Mouse (Mus musculus): ENCODE results near the gene Ptpn1.

The Ptpn1 gene

GRCm38 (mm10) chr2:167931985-167932726 lies at the start of gene Ptpn1:
Ptpn1 (plus strand) TSS chr2:167932057.
- DNase-seq = peak; percentile 97 to 99

GRCm38 (mm10) chr2:167886485-167886884 lies 45.4 kb upstream of the Ptpn1 start:
- no peak for DNase-seq

GRCm38 (mm10) chr2:167887516-167888347 lies 44.1 kb upstream of the Ptpn1 start:
- peak; percentile 84 to 88 for DNase-seq

- no peak for DNase-seq
Measured at GRCm38 (mm10) chr2:167888834-167889233, 43.0 kb upstream of the Ptpn1 start.

- no peak for DNase-seq
Measured at GRCm38 (mm10) chr2:167889886-167890285, 42.0 kb upstream of the Ptpn1 start.

- DNase-seq = peak; percentile 70 to 82
Measured at GRCm38 (mm10) chr2:167891908-167892307, 39.9 kb upstream of the Ptpn1 start.

GRCm38 (mm10) chr2:167893680-167894079 lies 38.2 kb upstream of the Ptpn1 start:
- DNase-seq = no peak

DNA sequence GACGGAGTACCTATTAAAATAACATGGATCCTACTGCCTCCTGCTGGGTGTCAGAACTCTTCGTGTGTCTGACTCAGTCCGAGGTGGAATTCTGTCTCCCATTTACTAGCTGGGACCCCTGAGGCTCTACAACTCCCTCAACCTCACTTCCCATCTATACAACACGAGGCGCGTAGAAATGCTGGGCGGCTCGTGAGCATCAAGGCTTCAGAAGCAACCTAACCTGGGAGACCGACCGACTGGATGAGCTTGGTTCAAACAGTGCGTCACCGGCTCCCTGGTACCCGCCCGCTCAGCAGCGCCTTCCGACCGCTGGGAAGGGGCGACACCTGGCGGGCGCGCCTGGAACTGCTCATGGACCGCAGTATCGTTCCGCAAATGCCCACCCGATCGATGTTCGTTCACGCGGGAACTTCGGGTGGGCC lies 36.9 kb upstream of the Ptpn1 start:
- DNase-seq = peak; percentile 85 to 87

- no peak for DNase-seq
Measured at GRCm38 (mm10) chr2:167897896-167898295, 34.0 kb upstream of the Ptpn1 start.

- peak in 1 of 2 experiments; percentile 38 for DNase-seq
Measured at GRCm38 (mm10) chr2:167899989-167900421, 31.9 kb upstream of the Ptpn1 start.

DNA sequence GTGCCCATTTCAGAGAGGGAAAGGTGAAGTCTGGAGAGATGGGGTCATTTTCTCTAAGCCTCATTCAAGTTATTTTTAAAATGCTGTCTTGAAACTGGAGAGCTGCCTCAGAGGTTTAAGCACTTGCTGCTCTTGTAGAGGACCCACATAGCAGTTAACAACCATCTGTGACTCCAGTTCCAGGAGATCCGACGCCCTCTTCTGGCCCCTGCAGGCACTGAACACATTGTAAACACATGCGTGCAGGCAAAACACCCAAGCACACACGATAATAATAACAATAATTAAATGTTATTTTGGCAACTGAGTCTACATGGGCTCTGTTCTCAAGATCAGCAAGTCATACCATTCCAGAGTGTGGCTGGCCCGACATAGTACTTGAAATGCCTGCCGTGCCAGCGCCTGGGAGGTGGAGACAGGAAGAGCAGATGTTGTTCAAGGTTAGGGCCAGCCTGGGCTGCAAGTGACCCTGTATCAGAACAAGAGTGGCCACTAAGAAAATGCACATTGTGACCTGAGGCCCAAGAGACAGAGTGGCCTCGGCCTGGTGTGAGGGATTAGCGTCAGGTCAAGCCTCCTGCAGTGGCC lies 29.6 kb upstream of the Ptpn1 start:
- no peak for DNase-seq

GRCm38 (mm10) chr2:167903242-167903952 lies 28.5 kb upstream of the Ptpn1 start:
- DNase-seq = peak in 1 of 2 experiments; percentile 34

- peak in 1 of 2 experiments; percentile 31 for DNase-seq
Measured at GRCm38 (mm10) chr2:167904621-167905367, 27.1 kb upstream of the Ptpn1 start.

- DNase-seq = peak in 1 of 2 experiments; percentile 33
Measured at GRCm38 (mm10) chr2:167905561-167905960, 26.3 kb upstream of the Ptpn1 start.

GRCm38 (mm10) chr2:167906729-167907128 lies 25.1 kb upstream of the Ptpn1 start:
- no peak for DNase-seq

DNA sequence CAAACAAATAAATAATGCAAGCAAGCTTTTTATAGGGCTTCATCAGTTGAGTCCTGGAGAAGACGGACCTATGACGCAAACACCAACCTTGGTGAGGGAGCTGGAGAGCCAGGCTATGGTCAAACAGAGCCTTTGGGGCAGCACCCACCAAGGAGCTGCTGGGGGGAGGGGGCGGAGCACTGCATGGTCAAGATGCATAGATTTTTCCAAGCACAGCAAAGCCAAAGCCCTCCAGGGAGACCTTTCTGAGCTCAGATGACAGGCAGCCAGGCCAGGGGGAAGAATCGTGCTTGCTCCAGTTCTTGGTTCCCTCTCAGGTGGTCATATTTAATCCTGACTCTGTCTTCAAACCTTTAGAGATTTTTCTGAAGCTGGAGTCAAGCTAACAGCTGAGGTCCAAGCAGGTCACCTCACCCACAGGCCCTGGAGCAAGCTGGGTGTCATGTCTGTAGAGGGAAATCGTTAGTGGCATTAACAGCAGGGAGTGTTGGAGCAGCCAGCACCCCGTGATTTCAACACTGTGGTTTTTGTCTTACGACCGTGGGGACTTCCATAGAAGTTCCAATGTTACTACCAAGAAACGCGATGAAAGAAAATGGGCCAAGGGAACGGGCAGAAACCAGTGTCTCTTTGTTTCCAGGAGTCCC lies 22.2 kb upstream of the Ptpn1 start:
- DNase-seq = no peak

DNA sequence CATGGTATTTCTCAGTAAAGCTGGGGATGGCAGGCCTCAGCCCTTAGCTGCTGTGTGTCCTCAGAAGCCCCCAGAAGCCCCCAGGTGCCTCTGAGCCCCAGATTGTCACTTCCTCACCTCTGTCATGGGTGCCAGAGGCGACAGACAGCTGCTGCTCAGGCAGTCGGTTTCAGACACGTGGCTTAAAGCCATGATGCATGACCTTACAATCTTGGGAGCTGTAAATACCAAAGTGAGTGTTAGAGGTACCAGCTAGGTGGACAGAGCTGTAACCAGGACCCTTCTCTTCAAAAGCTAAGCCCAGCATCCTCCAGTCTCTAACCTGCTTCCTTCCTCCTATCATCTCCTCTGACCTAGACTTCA lies 21.7 kb upstream of the Ptpn1 start:
- DNase-seq = no peak

DNA sequence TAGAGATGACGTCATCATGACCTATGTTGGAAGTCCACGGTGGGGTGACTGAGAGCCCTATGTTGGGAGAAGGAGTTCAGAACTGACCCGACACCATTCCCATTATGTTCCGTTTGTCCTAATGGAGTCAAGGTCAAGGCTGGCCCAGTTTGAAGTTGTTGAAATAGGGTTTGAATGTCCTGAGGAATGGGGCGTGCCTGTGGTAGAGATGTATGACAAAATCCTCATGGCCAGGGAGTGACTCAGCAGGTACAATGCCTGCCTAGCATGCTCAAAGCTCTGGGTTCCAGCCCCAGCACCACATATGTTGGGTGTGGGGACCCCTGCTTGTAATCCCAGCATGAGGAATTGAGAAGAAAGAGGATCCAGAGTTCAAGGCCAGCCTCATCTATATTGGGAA lies 20.3 kb upstream of the Ptpn1 start:
- no peak for DNase-seq

- DNase-seq = no peak
Measured at GRCm38 (mm10) chr2:167919081-167919480, 12.8 kb upstream of the Ptpn1 start.

GRCm38 (mm10) chr2:167920041-167920440 lies 11.8 kb upstream of the Ptpn1 start:
- DNase-seq = peak; percentile 42 to 75

DNA sequence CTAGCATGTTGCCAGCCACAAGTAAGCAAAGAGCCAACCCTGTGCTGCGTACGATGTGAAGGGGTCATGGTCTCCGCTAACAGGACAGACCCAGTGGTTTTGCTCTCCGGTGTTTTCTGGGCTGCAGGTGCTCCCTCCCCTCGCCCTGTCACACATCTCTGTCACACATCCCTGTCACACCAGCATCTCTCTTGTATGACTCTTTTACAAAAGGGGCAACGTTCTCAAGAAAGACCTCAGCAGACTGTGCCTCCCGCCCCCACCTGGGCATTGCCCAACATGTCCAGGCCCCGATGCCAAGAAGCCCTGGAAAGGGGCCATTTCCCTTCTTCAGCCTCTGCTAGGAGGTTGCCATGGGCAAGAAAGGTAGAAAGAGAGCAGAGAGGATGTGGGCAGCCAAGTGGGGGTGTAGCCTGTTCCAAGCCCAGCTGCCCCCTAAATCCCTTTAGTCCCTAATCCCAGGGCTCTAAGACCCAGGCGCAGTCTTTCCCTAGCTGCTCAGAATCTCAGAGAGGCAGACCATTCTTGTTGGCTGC lies 10.8 kb upstream of the Ptpn1 start:
- no peak for DNase-seq

Data from kidney, postnatal 25 days (tissue).